28 mouse cellular contexts compared by ENCODE assay signal in genomic region chr13:43476226-43476625, GRCm38 (mm10). TPM values are rescaled to one million over a fixed set of nuclear protein-coding genes. Genes with fewer than 3 reads are reported as not detected.
DNase-seq lines count a peak whose midpoint lies in the region; ATAC-seq lines count a peak whose summit lies in the region.
"Had no signal": no experiment of that assay in that cellular context is flagged by ENCODE, and none has a peak within 500 bp of the region (broad histone marks: within the 10 kb centered on the region; RNA-seq: fewer than 3 reads in every experiment).

No protein-coding gene starts in this region.

- no peak overlapping the region for H3K27ac ChIP-seq in kidney, embryonic 15.5 days
- H3K27ac ChIP-seq in kidney, embryonic 16.5 days (ENCODE audit: low read length), result no peak overlapping the region
- H3K27ac ChIP-seq: embryonic facial prominence, embryonic 10.5 days; embryonic facial prominence, embryonic 13.5 days; forebrain, embryonic 12.5 days; forebrain, embryonic 15.5 days; hindbrain, embryonic 10.5 days; hindbrain, embryonic 13.5 days had no signal

- 0 out of 2 replicates have a peak overlapping the region, but pooled peaks have one; percentile 1 for H3K4me2 ChIP-seq in kidney, embryonic 15.5 days
- H3K4me2 ChIP-seq in kidney, embryonic 16.5 days (replicated peaks; ENCODE audit: low read depth, low read length), result no peak overlapping the region
- H3K4me2 ChIP-seq: embryonic facial prominence, embryonic 13.5 days; forebrain, embryonic 12.5 days; forebrain, embryonic 15.5 days; heart, embryonic 11.5 days; hindbrain, embryonic 13.5 days had no signal

- H3K4me3 ChIP-seq in kidney, embryonic 15.5 days (replicated peaks), result no peak overlapping the region
- no peak overlapping the region for H3K4me3 ChIP-seq in kidney, embryonic 16.5 days (ENCODE audit: low read length)
- H3K4me3 ChIP-seq in megakaryocyte, embryonic 14.5 days (replicated peaks), result peak overlapping the region; percentile 68
- H3K4me3 ChIP-seq: embryonic facial prominence, embryonic 10.5 days; embryonic facial prominence, embryonic 13.5 days; erythroblast, embryonic 14.5 days; forebrain, embryonic 12.5 days; forebrain, embryonic 15.5 days; hindbrain, embryonic 10.5 days; hindbrain, embryonic 13.5 days had no signal

- no peak for ATAC-seq in CD4-positive, CD25-positive, alpha-beta regulatory T cell, adult 4 months
- no peak for ATAC-seq in kidney, embryonic 15.5 days (replicated peaks; ENCODE audit: low FRiP score)
- no peak for ATAC-seq in kidney, embryonic 16.5 days (ENCODE audit: low FRiP score, low TSS enrichment)
- ATAC-seq in megakaryocyte, adult 5-6 weeks (ENCODE audit: poor library complexity, severe bottlenecking), result no peak
- no peak for ATAC-seq in megakaryocyte progenitor cell, adult 5-6 weeks (replicated peaks; ENCODE audit: poor library complexity)
- ATAC-seq: activated CD4-positive, CD25-positive, alpha-beta regulatory T cell, adult 4 months; forebrain, embryonic 15.5 days; hindbrain, embryonic 16.5 days; inflammation-experienced regulatory T-cells, adult 6 months had no signal

- H3K9ac ChIP-seq in kidney, embryonic 15.5 days, result no peak overlapping the region
- no peak overlapping the region for H3K9ac ChIP-seq in kidney, embryonic 16.5 days (replicated peaks; ENCODE audit: low read length)
- H3K9ac ChIP-seq: embryonic facial prominence, embryonic 13.5 days; forebrain, embryonic 12.5 days; forebrain, embryonic 15.5 days; hindbrain, embryonic 13.5 days had no signal

- no peaks in the 10 kb centered on the region for H3K27me3 ChIP-seq in kidney, embryonic 15.5 days
- H3K27me3 ChIP-seq in kidney, embryonic 16.5 days (ENCODE audit: insufficient read depth, low read length), result no peaks in the 10 kb centered on the region
- H3K27me3 ChIP-seq in megakaryocyte, embryonic 14.5 days (replicated peaks), result no peaks in the 10 kb centered on the region
- H3K27me3 ChIP-seq: embryonic facial prominence, embryonic 13.5 days; forebrain, embryonic 12.5 days; forebrain, embryonic 15.5 days; hindbrain, embryonic 13.5 days had no signal

- peak; percentile 34 for DNase-seq in CD4-positive, CD25-positive, alpha-beta regulatory T cell, adult 2 months (ENCODE audit: low read depth, low spot score)
- peak; percentile 32 for DNase-seq in naive thymus-derived CD4-positive, alpha-beta T cell, adult 2 months (ENCODE audit: low read depth)
- DNase-seq: adrenal gland, adult 8-10 months; adrenal gland, postnatal 25 days; cerebellum, adult 18-20 months; cerebellum, adult 9-11 months; cerebellum, postnatal 25 days; embryo, embryonic 11 days; gastrocnemius, postnatal 10 days; gastrocnemius, postnatal 36 days; heart, postnatal 36 days had no signal

- H3K4me1 ChIP-seq in kidney, embryonic 15.5 days, result peaks cover 50% of the 10 kb centered on the region
- peaks cover 46% of the 10 kb centered on the region for H3K4me1 ChIP-seq in kidney, embryonic 16.5 days (ENCODE audit: insufficient read depth, low read length)
- peaks cover 62% of the 10 kb centered on the region for H3K4me1 ChIP-seq in megakaryocyte, embryonic 14.5 days

- no peaks in the 10 kb centered on the region for H3K9me3 ChIP-seq in kidney, embryonic 15.5 days (replicated peaks)
- no peaks in the 10 kb centered on the region for H3K9me3 ChIP-seq in kidney, embryonic 16.5 days (ENCODE audit: low read length)
- H3K9me3 ChIP-seq in megakaryocyte, embryonic 14.5 days, result no peaks in the 10 kb centered on the region
- H3K9me3 ChIP-seq: embryonic facial prominence, embryonic 10.5 days; embryonic facial prominence, embryonic 13.5 days; forebrain, embryonic 12.5 days; forebrain, embryonic 15.5 days; hindbrain, embryonic 10.5 days; hindbrain, embryonic 13.5 days had no signal

- no peaks in the 10 kb centered on the region for H3K36me3 ChIP-seq in kidney, embryonic 15.5 days
- no peaks in the 10 kb centered on the region for H3K36me3 ChIP-seq in kidney, embryonic 16.5 days (ENCODE audit: insufficient read depth, low read length)
- H3K36me3 ChIP-seq in megakaryocyte, embryonic 14.5 days (replicated peaks; ENCODE audit: low read length), result peaks cover 50% of the 10 kb centered on the region
- H3K36me3 ChIP-seq: embryonic facial prominence, embryonic 13.5 days; forebrain, embryonic 12.5 days; forebrain, embryonic 15.5 days; hindbrain, embryonic 10.5 days; hindbrain, embryonic 13.5 days had no signal

- WGBS in kidney, embryonic 15.5 days, result 47% methylated on average over 7 of the region's 7 CpGs
- 50% methylated on average over 7 of the region's 7 CpGs for WGBS in kidney, embryonic 16.5 days

RNA-seq across cellular contexts. Expression of gene Ranbp9, which starts 4.9 kb away (rescaled TPM):
- polyA plus RNA-seq in CD4-positive, CD25-positive, alpha-beta regulatory T cell, adult 4 months (2017; shearing (Covaris generic)), result 10 to 100 TPM; 28.3 to 45.2 TPM
- polyA plus RNA-seq in kidney, embryonic 15.5 days (2015; fragmentation: Nextera tagmentation; extraction: Ambion mirVana), result 8.2 and 10.8 TPM in 2 replicates
- 8.4 and 9.1 TPM in 2 replicates for polyA plus RNA-seq in kidney, embryonic 16.5 days (2015; fragmentation: Nextera tagmentation; extraction: Ambion mirVana)
- 15.7 and 40.8 TPM in 2 replicates for polyA plus RNA-seq in megakaryocyte, embryonic 14.5 days (2012; ENCODE audit: insufficient read depth, low replicate concordance)
- 117 and 133 TPM in 2 replicates for total RNA-seq in megakaryocyte, adult 5-6 weeks (2015)
- 119 and 134 TPM in 2 replicates for total RNA-seq in megakaryocyte, adult 5-6 weeks (2017)
- 82.8 and 98.1 TPM in 2 replicates for total RNA-seq in megakaryocyte progenitor cell, adult 5-6 weeks (2015)
- total RNA-seq in megakaryocyte progenitor cell, adult 5-6 weeks (2017), result 64.5 and 82.0 TPM in 2 replicates
